Mouse (Mus musculus) kidney, adult 11 months (tissue): ENCODE data around the gene Tas1r2.
A peak's percentile ranks its signal among the peaks of the same experiment; 100 is the strongest.

Source experiments
- DNase-seq: peaks from one replicate; pipeline ENCODE4 v3.0.0; 2022

Gene Tas1r2

DNA sequence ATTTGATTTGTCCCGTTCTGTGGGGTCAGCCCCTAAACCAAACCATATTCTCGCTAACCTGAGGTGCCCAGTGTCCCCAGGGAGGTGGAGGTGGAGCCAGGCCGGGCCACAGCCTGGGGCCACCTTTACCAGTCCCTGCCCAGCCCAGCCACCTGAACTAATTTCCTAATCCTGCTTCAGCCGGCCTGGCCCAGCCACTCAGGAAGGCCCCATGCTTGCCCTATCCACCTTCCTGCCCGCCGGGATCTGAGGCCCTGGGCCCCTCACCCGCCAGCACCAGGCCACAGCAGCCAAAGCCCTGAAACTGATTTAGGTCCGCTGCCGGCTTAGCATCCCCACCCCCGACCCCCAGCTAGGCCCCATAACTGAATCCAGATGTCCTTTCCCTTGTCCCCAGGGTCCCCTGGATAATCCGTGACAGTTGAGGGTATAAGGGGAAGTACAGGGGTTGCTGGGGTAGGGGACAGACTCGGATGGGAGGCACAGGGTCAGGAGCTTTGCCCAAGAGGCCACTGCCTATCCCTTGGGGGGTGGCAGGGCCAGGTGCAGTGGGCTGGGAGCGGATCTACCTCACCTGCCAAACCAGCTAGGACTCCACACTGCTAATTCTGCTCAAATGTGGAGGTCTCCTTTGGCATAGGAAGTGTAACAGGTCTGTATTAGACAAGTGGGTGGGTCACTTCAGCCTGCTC is 62.0 kb downstream of the Tas1r2 start:
- DNase-seq: peak; percentile 2

DNA sequence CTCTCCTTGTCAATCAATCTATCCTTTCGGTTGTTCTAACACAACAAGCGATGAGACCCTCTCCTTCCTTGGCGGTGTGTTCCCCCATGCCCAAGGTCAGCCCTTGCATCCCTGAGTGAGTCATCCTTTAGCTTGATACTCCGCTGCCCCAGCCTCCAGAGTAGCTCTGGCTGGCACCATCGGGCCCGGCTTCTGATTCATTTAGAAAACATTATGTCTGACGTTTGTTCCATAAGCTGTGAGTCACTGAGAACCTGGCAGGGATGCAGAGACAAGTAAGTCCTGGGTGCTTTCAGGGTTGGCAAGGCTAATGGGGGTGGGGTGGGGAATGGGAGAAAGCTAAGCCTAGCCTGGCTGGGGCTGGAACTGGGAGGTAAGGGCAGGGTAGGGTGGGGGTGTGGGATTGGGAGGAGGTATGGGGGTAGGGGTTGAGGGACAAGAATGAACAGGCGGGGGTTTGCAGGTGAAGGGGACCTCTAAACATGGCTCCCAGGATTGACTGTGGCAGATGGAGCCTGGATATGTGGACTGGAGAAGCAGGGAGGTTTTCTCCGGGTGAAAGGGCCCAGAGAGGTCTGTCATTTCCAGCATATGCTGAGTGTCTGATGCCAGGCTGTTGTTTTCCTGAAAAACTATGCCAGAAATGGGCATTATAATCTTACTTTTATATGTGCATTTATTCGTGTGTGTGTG is 63.3 kb downstream of the Tas1r2 start:
- DNase-seq: no peak

DNA sequence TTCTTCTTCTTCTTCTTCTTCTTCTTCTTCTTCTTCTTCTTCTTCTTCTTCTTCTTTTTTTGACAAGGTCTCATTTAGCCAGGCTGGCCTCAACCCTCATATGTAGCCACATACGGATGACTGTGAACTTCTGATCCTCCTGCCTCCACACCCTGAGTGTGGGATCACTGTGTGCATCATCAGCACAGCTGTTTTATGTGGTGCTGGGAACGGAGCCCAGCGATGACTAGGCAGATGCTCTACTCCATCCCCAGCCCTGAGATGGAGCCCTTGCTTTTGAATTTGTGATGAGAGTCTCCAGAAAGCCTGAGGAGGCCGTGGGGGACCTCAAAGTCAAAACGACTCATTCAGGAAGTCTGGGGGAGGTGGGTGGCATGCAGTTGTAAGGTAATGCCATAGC is 65.6 kb downstream of the Tas1r2 start:
- no peak for DNase-seq
